Mouse (Mus musculus) cerebellum, postnatal 10 days (tissue): ENCODE measurements around the gene Trim34a.
A peak's percentile ranks its signal among the peaks of the same experiment; 100 is the strongest.
"Not testable (repeated sequence)": the region's sequence is repeated elsewhere in the genome, so short reads cannot be mapped to it uniquely, and the experiment has no call there.

Source experiments
- DNase-seq, 2 experiments: peaks; one replicate each; pipeline ENCODE4 v3.0.0; 2021; ENCODE audit warnings: mixed read lengths in 2 of 2

Gene Trim34a

DNA sequence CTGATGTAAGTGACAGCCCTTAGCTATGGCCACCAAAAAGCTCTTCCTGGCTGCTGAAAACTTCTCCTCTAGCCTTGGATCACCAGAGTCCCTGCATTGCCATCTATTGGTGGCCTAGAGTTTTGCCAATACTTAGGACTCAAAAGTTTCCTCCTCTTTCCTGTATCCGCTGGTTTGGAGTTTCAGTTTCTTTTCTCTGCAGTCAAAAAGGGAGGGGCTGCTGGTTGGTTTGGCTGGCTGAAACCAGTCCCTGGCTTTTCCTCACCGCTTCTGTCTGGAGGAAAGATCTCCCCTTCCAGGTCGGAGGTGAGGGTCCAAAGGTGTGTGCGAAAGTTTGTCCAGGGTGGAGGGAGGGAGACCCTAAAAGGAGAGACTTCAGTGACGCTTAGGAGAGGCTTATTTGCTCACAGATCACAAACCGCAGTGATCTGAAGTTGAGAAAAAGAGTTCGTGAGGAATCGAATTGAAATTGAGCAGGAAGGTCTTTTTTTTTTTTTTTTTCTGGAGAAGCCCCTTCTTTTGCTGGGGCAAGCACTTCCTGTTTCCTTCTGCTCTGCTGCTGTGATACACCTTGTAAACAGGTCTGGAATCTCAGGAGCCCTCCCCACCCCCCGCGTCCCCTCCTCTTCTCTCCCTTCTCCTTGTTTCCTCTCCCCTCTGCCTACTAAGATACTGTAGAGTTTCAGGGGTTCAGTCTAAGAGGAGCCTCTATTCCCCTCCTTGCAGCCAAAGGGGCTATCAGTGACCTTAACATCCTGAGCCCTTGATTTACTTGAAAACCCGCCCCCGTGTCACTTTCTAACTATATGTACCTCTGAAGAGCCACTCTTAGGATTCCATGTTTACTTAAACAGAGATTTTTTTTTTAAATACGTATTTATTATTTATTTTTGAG is at the start of gene Trim34a:
Gene Trim34a, plus strand, starts transcription at position 171 of the 895 bp plus-strand sequence.
- DNase-seq = peak; percentile 7 to 9

- DNase-seq = no peak
Measured at GRCm38 (mm10) chr7:104195885-104196284, 48.4 kb upstream of the Trim34a start, which contains the start of gene Olfr649. Gene Olfr649 (minus strand): TSS chr7:104195985.

GRCm38 (mm10) chr7:104199822-104200221 is 44.4 kb upstream of the Trim34a start:
- peak; percentile 52 for DNase-seq

DNA sequence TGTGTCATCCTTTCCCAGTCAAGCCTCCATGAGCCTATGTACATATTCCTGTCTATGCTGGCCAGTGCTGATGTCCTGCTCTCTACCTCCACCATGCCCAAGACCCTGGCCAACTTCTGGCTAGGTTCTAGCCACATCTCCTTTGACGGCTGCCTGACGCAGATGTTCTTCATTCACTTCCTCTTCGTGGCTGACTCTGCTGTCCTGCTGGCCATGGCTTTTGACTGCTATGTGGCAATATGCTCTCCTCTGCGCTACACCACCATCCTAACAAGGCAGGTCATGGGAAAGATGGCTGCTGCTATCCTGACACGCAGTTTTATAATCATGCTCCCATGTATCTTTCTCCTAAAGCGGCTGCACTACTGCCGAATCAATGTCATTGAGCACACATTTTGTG is 38.1 kb upstream of the Trim34a start:
- no peak for DNase-seq

DNA sequence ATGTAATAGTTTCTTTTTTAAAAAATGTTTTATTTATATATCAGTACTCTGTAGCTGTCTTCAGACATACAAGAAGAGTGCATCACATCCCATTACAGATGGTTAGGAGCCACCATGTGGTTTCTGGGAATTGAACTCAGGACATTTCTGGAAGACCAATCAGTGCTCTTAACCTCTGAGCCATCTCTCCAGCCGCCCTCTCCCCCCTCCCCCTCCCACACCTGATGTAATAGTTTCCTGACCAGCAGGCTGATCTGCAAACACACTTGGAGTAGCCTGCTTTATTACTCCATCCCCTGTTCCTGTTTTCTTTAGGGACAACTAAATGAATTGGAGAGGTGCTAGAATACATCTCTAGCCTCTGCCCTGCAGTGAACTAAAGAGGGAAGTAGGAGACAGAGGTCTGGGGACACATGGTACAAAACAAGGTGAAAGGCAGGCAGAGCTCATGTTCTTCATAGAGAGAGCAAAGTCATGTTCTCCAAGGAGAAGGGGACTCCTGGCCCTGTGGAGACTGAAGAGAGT is 28.2 kb upstream of the Trim34a start:
- no peak for DNase-seq

DNA sequence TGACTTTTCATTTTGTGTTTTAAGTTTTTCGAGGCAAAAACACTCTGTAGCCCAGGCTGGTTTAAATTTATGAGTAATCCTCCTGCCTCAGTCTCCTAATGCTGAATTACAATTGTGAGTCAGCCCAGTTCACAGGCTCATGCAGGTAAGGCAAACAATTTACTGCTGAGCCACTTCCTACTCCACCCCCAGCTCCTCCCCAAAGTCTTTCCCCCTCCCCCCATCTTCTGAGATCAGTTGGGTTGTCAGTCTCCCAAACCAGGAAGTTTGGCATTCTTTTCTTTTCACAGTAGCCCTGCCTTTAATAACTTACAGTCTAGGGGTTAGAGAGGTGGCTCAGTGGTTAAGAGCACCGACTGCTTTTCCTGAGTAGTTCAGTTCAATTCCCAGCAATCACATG is 26.4 kb upstream of the Trim34a start:
- DNase-seq = no peak

- peak; percentile 45 to 66 for DNase-seq
Measured at GRCm38 (mm10) chr7:104218701-104219569, 25.3 kb upstream of the Trim34a start, which contains the start of gene Trim6. Gene Trim6 (plus strand): TSS chr7:104218793.

DNA sequence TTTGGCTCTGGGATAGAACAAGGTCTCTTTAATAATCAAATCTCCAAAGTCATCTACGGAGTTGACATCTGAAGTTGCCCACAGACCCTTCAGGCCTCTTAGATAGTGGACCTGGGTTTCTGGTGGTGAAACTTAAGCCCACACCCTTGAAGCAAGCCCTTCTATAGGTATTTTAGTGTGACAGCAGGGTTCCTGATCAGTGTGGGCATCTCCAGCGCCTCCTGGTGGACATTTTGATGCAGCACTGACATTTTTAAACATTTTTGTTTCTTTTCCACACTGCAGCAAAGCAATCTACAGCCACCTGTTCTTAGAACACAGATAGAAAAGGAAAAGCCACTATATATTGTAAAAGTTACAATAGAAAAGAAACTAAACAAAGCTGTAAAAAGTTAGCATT is 13.1 kb upstream of the Trim34a start:
- no peak for DNase-seq

- no peak for DNase-seq
Measured at GRCm38 (mm10) chr7:104240857-104241256, 3.4 kb upstream of the Trim34a start.

GRCm38 (mm10) chr7:104243616-104244015 is 641 bp upstream of the Trim34a start:
- no peak for DNase-seq

DNA sequence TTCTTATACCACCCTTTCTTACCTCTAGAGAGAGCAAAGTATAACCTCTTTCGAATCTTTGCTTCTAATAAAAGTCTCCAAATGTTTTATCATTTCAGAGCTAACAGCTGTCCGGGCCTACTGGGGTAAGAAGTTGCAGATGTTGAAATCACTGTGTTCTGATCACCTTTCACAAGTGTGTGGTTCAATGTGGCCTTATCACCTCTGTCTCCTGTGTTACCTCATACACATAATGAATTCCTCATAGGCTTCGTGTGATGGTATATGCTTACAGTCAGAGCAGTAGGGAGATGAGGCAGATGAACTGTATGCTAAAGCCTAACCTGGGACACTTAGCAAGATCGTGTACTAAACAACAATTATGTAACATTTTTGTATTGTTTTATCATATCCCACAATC is 16.1 kb downstream of the Trim34a start:
- DNase-seq = not testable (repeated sequence)

GRCm38 (mm10) chr7:104265335-104265734 is 21.1 kb downstream of the Trim34a start:
- DNase-seq = not testable (repeated sequence)

GRCm38 (mm10) chr7:104279361-104279760 is 35.1 kb downstream of the Trim34a start:
- DNase-seq = not testable (repeated sequence)

- DNase-seq = peak in 1 of 2 experiments; percentile 1
Measured at GRCm38 (mm10) chr7:104287576-104288443, 43.6 kb downstream of the Trim34a start, which contains the start of gene Trim5. Gene Trim5 (minus strand): TSS chr7:104288094.

- DNase-seq = no peak
Measured at GRCm38 (mm10) chr7:104290641-104291040, 46.4 kb downstream of the Trim34a start.

DNA sequence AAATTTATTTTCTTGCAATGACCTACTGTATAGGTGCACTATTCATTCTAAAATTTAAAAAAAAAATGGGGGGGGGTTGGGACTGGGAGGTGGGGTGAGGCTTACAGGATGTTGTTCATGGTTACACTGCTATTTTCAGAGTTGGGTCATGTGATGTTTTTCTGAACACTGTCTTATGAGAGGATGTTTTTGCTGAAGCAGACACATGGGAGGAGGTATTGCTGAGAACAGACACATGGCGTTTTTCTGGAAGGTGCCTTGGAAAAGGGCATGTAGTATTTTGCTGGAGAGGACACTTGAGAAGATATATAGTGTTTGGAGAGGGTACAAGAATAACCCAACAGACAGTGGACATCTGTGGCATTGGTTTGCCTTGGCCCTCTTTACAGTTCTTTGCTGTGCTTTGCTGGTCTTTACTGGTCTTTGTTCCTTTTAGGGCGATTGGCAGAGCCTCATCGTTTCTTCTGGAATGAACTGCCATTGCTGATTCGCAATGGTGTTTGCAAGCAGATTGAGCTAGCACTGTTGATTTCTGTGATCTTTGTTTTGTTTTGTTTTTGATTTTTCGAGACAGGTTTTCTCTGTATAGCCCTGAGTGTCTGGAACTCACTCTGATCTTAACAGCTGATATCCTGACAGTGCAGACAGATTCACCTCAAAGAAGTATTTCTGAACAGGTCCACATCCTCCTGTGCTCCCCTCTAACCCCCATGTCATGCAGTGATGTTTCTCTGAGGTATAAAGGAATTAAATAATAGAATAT is 47.6 kb downstream of the Trim34a start:
- DNase-seq = no peak
